Mouse (Mus musculus): ENCODE results near the gene Itgb5.

Itgb5 gene

DNA sequence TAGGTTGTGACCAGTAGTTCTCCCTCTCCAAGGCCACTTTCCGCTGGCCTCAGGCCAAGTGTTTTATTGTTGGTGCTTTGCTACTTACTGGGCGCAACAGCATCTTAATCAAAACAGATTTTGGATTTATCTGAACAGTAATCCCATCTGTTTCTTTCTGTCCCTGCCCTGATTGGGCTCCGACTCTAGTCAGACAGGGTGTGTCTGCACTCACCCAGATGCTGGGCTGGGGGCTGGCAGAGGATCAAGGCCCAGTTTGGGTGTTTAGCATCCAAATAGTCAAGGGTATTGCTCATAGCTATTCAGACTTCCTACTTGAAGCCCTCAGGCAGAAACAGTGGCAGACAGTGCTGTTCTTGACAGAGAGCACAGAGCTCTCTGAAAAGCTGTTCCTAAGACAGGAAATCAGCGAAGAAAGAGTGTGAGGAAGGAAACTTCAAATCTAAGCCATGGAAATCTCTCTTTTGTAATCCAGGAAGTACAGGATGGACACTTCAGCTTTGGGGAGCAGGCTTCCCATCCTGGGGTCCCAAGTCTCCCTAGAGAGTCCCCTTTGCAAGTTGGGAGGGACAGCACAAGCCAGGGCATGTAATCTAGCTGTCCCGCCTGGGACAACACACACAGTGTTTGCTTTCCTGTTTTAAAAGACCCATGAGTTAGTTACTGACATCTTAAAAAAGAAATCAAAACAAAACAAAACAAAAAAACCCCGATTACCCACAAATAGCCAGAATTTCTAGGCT, 48.7 kb downstream of the Itgb5 start:
- DNase-seq (ENCODE audit: low read depth, low spot score): peak; percentile 100

DNA sequence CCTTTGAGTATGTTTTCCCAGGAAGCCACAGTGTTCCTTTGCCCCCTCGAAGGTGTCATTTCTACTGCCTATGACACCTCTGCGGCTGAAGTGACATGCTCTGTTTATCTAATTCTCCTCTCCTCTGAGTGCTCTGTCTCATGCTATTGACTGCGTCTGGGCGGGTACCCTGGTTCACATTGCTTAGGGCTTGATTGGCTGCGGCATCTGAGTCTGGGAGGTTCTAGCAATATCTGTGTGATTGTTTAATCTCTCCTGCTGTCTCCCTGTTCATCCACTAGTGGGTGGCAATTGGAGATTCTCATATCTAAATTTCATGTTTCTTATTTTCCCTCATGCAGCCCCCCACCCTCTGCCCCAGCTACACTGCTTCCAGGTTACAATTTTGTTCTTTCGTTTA, 49.6 kb downstream of the Itgb5 start:
- DNase-seq (ENCODE audit: low read depth, low spot score): peak; percentile 37

DNA sequence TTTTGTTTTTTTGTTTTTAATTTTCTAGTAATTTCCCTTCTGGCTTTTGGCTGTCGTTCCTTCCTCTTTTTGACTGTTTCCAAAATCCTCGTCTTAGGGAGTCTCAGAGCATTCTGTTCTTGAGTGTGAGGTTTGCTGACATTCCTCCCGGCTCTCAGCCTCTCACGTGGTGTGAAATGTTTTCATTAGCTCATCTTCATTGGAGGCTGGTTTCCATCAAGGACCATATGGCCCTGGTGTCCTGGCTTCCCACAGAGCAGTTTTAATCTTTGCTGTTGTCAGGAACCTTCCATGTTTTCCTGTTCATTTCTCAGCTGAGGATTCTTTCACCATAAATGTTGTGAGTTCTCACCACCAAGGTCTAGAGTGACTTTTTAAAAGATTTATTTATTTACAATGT, 50.1 kb downstream of the Itgb5 start:
- DNase-seq (ENCODE audit: low read depth, low spot score): no peak

DNA sequence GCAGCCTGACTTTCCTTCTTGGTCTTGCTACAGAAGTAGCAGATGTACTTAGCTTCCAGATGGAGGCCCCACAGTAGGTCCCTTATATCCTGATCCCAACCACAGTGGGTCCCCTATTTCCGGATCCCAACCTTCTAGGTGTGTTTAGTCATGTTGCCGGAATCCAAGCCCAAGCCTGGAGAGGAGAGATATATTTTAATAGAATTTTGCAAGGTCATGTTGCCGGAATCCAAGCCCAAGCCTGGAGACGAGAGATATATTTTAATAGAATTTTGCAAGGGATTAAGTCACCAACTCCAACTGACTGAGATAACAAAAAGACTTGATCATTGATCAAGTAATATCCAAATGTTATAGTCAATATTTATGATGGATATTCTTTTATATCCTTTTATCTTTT, 51.3 kb downstream of the Itgb5 start:
- DNase-seq (ENCODE audit: low read depth, low spot score): no peak

DNA sequence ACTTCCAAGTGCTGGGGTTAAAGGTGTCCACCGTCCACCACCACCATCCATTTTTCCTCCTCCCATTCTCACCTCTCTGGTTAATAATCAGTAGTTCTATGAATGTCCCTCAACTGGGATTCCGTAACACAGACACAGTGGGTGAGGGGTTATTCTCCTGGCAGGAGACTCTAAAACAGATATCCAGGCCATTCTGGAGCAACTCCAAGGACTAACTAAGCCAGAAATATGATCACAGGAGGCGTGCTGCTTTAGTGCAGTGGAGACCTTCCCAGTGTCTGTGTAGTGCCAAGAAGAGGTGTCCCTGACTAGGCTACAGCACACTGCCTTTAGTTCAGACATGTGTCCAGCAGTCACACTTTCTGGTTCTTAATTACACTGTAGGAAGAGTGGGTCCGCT, 53.1 kb downstream of the Itgb5 start:
- DNase-seq (ENCODE audit: low read depth, low spot score): peak; percentile 39

DNA sequence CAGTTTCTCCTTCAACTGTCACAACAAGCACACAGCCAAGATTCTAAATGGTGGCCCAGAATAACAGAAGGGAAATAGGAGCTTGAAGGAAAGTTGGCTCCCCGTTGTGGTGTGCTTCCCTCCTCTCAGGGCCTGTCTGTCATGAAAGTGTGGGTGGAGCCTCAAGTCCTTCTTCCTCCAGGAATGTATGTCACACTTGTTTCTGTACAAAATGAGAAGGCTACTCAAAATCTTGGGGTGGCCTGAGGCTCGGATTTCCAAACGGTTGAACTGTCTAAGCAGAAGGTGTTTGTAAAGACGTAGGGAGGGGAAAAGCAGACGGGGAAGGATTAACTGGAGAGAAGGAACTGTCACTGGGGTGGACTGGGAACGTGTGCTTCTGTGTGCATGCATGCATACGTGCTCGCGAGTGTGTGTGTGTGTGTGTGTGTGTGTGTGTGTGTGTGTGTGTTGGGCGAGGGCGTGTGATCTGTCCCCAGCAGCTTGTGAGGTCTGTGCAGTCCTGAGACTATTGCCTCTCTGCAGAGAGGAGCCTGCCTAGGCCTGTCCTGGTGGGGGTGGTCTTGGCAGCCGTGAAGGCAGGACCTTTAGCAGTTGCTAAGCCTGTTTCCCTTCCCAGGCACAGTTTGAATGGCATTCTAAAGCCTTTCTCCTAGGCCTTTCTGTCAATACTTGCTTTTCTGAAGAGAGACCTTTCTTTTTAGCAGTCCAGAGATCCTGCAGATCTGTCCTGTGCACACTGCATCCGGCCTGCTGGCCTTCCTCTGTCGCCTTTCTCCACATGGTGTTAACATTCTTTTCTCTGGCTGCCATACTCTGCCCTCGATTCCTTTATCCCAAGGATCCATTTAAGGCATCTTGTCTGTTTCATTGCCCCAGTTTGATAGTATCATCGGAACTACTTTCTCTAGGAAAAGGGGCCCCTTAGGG, 53.8 kb downstream of the Itgb5 start:
- peak; percentile 22 for DNase-seq (ENCODE audit: low read depth, low spot score)

DNA sequence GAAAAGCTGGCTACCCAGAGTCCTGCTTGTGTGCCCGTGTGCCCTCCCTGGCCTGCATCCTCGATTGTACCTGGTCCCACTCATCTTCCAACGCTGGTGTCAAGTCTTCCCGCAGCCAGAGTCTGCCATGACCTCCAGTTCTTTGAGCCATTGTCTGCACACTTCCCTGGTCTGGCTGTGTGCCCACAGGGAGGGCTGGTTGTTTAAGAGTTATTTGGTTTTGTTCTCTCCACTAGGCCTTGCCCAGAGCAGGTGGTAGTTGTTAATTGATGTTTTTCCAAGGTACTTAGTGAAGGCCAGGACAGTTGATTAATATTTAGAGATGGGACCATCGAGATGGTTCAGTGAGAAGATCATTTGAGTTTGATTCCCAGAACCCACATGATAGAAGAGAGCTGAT, 54.7 kb downstream of the Itgb5 start:
- DNase-seq (ENCODE audit: low read depth, low spot score): no peak

DNA sequence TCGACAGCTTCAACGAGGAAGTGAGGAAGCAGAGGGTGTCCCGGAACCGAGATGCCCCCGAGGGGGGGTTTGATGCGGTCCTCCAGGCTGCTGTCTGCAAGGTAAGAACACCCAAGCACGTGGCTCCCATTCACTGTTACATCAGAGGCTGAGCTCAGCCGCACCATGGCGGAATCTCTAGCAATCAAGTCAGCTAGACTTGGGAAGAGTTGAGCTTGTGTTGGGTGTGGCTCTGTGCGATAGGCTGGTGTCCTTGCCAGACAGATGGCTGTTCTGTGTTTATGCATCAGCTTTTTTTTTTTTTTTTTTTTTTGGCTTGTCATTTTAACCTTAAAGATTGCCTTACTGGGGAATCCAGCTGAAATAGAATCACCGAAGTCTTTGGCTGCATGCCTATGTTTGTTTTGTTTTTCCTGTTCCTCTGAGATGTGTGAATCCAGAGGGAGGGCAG, 55.6 kb downstream of the Itgb5 start:
- peak; percentile 82 for DNase-seq (ENCODE audit: low read depth, low spot score)

DNA sequence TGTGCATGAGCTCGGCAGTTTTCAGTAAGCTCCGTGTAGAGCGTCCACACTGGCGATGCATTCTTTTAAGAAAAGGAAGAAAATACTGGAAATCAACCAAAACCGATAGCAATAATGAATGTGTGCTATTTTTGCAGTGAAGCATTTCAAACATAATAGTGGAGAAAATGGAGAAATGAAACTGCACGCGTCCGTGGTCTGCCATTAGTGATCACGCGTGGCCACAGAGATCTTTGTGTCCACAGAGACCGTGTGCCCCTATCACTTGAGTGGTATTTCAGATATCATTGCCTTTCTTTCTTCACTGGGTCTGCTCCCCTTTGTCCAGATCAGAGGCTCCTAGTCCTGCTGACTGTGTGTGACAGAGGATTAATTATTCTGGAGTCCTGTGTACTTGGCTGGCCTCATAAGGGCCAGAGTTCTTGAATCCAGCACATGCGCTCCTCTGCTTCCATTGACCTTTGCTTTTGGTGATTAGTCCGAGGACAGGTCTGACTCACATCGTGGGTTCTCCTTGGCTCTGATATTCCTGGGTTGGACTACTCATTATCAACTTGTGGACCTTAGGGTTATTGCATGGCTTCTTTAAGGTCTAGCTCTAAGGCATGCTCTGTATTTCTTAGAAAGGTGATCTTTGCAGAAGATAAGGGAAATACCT, 56.3 kb downstream of the Itgb5 start:
- DNase-seq (ENCODE audit: low read depth, low spot score): peak; percentile 83

DNA sequence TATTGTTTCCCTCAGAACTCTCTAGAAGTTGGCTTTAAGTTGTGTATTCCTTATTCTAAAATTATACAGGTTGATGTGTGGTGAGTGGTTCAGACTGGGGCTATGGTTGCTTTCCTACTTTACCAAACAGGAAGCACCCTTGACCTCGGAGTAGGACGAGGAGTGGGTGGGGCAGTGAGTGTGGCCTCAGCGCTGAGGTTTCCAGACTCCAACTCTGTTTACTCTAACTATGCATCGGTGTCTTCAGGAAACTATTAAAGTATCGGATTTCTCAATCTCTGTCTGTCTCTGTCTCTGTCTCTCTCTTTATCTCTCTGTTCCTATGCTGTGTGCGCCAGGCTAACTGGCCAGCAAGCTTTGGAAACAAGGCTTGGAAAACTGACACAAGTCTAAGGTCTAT, 57.2 kb downstream of the Itgb5 start:
- peak; percentile 65 for DNase-seq (ENCODE audit: low read depth, low spot score)

DNA sequence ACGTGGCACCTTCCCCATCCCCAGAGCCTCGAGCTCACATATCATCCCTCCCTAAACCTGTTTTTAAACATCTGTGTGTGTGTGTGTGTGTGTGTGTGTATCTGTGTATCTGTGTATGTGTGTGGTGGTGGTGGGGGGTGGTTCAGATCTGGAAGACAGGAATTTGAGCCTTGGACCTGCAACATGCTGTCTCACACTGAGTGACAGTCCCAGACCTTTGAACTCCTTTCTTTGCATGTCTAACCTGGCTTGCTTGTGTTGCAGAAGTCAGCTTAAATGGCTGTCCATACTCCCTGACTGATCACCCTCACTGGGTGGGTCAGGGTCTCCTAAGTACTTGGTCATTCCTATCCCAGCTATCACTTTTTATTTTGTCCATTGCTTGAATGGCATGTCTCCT, 58.5 kb downstream of the Itgb5 start:
- DNase-seq (ENCODE audit: low read depth, low spot score): no peak

DNA sequence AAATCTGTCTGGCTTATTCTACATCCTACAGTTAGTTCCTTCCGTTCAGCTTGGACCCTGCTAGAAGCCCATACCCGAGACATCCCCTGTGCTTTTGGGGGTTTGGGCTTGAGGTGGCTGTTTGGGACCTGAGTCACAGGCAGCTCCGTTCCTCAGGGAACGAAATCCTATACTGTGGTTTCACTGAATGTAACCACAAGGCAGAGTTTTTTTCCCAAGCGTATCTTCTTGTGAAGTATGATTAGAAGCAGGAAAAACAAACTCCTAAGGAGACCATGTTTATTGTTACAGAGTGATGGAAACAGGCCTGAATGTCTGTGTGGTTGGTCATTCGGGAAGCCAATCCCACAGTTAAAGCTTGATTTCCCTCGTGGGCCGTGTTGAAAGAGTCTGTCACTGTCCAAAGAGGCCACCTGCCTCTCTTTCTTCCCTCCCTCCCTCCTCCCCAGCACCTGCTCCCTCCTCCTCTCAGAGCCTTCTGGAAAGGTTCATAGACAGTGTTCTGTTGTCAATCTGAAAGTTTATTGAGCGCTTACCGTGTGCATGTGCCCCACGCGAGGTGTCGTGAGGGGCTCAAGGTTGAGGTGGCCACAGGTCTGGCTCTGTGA, 59.6 kb downstream of the Itgb5 start:
- DNase-seq (ENCODE audit: low read depth, low spot score): peak; percentile 93

DNA sequence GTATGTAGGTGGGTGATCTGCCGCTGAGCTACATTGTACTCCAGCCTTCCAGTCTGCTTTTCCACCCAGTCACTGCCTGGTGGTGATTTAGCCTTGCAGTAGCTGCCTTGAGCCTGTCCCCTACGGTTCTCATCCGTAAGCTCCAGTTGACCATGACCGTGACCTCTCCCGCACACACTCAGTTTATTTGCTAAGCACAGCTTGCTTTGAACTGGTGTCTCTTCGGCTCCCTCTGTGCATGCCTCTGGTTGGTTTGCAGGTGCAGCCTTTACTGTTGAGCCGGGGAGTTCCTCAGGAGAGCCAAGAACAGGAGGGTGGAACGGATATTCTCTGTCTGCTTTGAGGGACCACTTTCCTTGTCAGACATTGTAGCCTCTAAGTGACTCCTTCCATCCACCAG, 61.6 kb downstream of the Itgb5 start:
- DNase-seq (ENCODE audit: low read depth, low spot score): no peak

DNA sequence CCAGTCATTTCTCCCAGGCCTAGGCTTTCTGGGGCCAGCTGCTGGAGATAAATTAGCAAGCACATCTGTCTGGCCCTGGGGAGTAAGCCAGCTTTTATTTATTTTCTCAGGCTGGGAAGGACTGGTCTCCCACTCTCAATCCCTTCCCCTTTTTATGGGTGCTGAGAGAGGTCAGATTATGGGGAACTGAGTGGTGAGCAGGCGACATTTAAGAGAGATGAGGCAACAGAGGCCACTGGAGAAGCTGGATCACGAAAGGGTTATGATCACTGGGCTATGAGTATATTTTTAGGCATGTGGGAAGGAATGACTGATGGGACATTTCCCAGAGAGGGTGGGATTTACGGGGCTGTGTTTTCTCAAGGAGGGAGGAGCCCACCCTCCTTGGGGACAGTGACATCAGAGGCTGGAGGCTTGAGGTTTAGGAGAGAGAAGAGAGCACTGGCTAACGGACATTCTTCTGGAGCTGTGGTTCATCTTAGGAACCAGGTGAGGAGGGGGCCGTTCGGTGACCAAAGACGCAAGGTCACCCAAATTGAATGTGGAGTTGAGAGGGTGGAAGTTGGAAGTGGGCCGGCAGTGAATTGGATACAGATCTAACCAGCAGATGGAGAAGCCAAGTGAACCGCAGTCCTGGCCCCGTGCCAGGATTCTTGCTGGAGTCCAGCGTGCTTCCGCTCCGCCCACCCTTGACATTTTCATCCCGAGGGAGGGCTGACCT, 62.3 kb downstream of the Itgb5 start:
- DNase-seq (ENCODE audit: low read depth, low spot score): peak; percentile 97

DNA sequence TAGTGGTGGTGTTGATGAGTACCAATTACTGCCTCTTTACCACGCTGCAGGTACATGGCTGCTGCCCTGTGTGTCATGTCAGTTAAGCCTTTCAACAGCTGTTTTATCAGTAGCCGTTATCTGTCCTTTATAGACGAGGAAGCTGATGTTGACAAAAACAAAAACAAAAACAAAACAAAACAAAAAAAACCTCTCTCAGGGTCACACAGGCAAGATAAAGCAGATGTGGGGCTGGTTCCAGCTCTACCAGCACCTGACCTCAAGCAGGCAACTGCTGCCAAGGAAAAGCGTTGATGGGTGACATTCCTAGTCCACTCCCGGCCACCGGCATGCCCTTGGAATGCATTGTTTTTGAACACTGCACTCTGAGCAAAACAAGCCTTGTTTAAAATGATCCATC, 63.1 kb downstream of the Itgb5 start:
- DNase-seq (ENCODE audit: low read depth, low spot score): peak; percentile 89

DNA sequence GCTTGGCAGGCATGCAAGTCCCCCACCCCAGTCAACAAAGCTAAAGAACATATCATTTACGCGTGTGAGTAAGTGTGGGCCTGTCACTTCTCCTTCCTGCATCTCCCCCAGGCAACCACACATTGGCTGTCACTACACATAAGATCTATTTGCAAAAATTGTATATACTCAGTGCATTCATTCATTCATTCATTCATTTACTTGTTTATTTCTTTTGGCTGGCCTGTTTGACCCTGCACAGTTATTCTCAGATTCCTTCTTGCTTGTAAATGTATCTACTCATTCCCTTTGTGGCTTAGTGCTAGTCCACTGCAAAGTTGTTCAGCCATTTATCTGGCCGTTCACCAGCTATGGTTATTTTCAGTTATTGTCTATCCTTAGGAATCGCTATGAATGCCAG, 64.3 kb downstream of the Itgb5 start:
- DNase-seq (ENCODE audit: low read depth, low spot score): peak; percentile 59

DNA sequence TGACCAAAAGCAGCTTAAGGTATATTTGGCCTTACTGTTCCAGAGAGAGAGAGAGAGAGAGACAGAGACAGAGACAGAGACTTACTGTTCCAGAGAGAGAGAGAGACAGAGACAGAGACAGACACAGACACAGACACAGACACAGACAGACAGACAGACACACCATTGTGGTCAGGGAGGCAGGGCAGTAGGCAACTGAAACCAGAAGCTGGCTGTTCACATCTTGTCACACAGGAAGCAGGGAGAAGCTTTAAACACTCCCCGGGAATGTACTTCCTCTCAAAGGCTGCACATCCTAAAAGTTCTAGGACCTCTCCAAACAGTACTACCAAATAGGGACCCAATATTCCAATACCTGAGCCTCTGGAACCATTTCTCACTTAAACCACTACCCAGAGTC, 65.0 kb downstream of the Itgb5 start:
- DNase-seq (ENCODE audit: low read depth, low spot score): peak; percentile 38

DNA sequence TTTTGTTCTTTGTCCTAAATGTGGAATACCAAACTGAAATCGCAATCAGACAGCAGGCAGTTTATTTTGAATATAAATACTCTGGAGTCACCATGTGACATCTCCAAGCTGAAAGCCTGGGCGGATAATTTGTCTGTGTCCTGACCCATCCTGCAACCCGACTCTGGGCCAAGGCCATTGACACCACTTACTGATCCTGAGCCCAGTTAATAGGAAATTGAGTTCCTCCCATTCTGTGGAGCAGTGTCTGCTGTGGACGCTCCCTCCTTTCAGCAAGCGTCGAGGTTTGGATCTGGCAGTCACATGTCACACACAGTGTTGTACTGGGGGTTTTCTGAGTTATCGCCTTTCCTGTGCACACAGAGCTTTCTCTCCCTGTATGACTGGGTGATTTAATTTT, 66.2 kb downstream of the Itgb5 start:
- no peak for DNase-seq (ENCODE audit: low read depth, low spot score)

DNA sequence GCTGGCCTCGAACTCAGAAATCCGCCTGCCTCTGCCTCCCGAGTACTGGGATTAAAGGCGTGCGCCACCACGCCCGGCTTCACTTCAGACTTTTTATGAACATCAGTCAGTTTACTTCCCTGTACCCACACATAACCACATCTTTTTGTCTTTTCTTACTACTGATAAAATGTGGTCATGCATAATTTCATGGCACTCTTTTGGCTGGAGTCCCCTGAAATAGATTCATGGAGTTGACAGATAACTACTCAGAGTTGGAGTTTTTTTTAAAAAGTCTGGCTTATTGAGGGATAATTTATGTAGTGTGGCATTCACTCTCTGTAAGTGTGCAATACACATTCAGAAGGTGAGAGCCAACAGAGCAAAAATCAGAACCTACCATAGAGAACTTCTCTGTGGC, 67.3 kb downstream of the Itgb5 start:
- DNase-seq (ENCODE audit: low read depth, low spot score): no peak

DNA sequence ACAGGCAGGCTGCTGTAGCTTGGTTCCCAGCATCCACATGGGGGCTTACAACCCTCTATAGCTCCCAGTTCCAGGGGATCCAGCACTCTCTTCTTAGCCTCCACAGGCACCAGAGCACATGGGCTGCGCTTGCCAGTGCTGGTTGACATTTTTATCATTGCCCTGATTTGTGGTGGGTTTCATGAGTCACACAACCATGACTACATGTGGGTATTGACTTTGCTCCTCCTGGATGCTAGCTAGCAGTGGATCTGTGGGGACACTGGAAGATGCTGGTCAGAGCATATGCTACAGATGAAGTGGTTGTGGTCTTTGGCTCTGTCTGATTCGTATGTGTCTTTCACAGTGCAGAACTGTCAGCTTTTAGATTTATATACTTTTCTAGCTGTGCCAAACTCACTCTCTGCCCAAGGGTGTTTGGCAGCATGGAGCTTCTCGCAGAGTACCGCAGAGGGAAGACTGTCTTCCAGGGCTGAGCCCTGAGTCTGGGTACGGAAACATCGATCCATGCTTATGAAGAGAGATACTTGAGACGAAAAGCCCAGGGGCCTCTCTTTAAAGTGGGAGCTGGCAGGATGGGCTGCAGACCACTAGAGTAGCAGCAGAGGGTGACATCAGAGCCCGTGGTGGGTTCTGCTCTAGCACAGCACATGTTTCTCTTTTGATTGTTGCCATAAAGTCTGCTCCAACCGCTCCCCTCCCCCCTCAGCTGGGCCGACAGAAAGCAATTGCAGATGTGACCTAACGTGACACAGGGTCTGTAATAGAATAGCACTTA, 74.4 kb downstream of the Itgb5 start:
- DNase-seq (ENCODE audit: low read depth, low spot score): peak; percentile 83

All from 3T3-L1 (cell line).